Mouse (Mus musculus) lung, postnatal 0 days (tissue): Measurements from ENCODE around the gene Olfr15.
"Not testable (repeated sequence)": the region's sequence is repeated elsewhere in the genome, so short reads cannot be mapped to it uniquely, and the experiment has no call there.

ENCODE experiments used
- CTCF ChIP-seq: IDR thresholded peaks from 2 replicates; pipeline ENCODE4 v1.5.1; 2016; ENCODE audit warnings: antibody characterized with exemption, mild to moderate bottlenecking
- EP300 ChIP-seq: IDR thresholded peaks from 2 replicates; pipeline ENCODE4 v1.6.1; 2016; ENCODE audit warnings: antibody characterized with exemption, mild to moderate bottlenecking, control low read depth

DNA sequence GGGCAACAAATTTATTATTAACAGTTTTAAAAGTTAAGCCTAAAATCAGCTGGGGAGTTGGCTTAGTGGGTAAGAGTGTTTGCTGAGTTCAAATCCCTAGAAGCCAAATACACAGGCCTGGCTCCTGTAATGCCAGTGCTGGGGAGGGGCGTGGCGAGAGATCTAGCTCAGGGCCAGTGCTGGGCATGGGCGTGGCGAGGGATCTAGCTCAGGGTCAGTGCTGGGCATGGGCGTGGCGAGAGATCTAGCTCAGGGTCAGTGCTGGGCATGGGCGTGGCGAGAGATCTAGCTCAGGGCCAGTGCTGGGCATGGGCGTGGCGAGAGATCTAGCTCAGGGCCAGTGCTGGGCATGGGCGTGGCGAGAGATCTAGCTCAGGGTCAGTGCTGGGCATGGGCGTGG is 20.6 kb downstream of the Olfr15 start:
- TF ChIP-seq CTCF, EP300: not testable (repeated sequence)
